Mouse (Mus musculus): Measurements from ENCODE around the gene Stap1.

Gene Stap1

DNA sequence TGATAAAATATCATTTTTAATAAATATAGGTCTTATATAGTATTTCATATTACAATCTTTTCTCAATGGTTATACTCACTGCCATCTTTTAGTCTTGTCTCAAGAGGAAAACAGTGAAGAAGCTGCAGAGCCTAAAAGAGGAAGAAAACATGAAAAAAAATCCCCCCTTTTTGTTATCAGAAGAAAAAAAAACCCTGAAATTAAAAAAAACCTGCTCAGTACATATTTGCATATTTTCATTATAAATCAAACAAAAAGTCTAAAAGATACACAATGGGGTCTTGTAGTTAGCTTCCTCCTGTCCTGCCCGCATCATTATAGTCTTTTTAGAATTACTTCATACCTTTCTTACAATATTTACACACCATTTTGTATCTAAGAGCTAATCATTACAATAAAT, 57.2 kb downstream of the Stap1 start:
- DNase-seq (ENCODE audit: low spot score), result no peak

DNA sequence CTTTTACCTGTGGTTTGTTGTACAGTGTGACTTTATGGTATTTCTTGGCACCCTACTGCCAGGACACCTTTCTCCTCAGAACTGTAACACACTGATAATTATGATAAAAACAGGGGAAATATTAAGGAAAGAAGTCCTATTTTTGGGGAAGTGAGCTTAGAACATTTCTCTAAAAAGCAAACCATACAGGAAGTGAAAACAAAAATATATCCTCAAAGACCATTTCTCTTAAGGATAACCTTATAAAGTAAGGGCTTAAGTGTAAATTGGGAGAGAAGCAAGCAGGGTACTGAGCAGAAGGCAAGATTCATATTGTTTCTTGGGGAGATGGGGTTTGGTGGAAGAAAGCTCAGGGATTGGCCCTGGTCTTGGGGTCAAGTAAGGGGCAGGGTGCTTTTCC, 58.3 kb downstream of the Stap1 start:
- DNase-seq (ENCODE audit: low spot score), result no peak

Measured in ovary, postnatal 14 days (tissue).